Mouse (Mus musculus) thymus, adult 2 months (tissue): ENCODE data around the gene Sesn2.

Source experiments
- CTCF ChIP-seq: fragments of 200-500 bp; IDR thresholded peaks from 2 replicates; pipeline ENCODE4 v1.5.1; 2012; ENCODE audit warnings: mild to moderate bottlenecking, control low read depth, low read length, moderate library complexity, borderline replicate concordance; ENCODE audit not compliant: control insufficient read depth, poor library complexity, insufficient read depth; ENCODE audit errors: extremely low read depth
- POLR2A ChIP-seq: fragments of 200-500 bp; IDR thresholded peaks from 2 replicates; pipeline ENCODE4 v1.6.1; 2012; ENCODE audit warnings: mild to moderate bottlenecking, low read length, control low read depth, moderate library complexity; ENCODE audit not compliant: control insufficient read depth, poor library complexity, insufficient read depth; ENCODE audit errors: extremely low read depth

GRCm38 (mm10) chr4:132477833-132478232, 32.5 kb downstream of the Sesn2 start:
- TF ChIP-seq CTCF (no peak), POLR2A (no peak)
